Mouse (Mus musculus): Measurements from ENCODE around the gene Smr2.
"Not testable (repeated sequence)": the region's sequence is repeated elsewhere in the genome, so short reads cannot be mapped to it uniquely, and the experiment has no call there.

The Smr2 gene

DNA sequence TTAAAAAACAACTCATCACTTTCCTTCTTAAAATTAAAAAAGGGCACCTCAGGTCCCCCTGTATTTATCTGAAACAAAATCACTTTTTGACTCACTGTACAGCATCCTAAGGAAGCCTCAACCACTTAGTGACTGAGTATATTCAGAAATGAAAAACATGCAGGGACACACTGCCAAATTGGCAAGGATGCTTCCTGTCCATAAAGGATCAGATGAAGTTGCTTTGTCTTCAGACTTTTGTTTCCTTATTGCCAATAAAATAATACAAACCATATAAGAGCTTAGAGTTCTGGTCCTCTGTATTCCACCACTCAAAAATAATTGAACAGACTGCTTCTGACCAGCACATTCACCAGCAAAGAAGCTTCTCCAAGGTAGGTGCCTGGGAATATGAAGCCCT lies at the start of gene Smr2:
Gene Smr2, plus strand, starts transcription at position 301 of the 400 bp plus-strand sequence.
- DNase-seq (ENCODE audit: low read depth in 2 of 2, low spot score in 2 of 2), result not testable (repeated sequence)

DNA sequence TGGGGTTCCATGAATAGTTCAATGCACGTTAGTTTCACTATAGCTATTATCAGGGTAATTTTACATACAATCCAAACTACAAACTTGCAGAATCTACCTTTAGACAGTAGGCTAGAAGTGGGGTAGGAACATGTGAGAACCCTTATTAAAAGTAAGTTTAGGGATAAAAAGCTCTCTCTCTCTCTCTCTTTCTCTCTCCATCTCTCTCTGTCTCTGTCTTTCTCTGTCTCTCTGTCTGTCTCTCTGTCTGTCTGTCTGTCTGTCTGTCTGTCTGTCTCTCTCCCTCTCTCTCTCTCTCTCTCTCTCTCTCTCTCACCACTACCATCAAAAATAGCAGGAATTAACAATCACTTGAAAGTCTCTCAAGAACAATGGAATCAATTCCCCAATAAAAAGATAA lies 25.1 kb downstream of the Smr2 start, which contains the start of gene Gm11116:
Gene Gm11116, minus strand, starts transcription at position 101 of the 400 bp plus-strand sequence.
- no peak for DNase-seq (ENCODE audit: low read depth in 2 of 2, low spot score in 2 of 2)

DNA sequence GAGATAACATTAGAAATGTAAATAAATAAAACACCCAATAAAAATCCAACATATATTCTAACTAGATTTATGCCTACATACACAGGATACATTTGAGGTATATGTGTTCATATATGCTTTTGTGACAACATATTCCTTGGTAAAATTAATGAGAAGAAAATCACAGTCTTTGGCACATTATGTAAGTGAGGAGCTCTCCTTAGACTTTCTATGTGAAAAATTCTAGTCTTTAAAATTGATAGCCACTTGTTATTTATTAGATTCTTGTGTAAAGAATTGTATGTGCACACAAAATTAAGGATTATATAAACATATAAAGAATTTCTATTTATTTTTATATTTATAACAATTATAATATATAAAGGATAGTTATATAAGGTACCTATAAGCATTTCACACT lies 67.6 kb downstream of the Smr2 start, which contains the start of gene Gm11115:
Gene Gm11115, minus strand, starts transcription at position 101 of the 400 bp plus-strand sequence.
- no peak for DNase-seq (ENCODE audit: low read depth in 2 of 2, low spot score in 2 of 2)
